Mouse (Mus musculus) MEL (cell line): ENCODE results near the gene Tbc1d10c.

ENCODE experiments used
- CTCF ChIP-seq, 3 experiments: IDR thresholded peaks in 2 of 3; conservative IDR thresholded peaks in 1 of 3; 2 replicates each; pipeline ENCODE4 v1.5.1; 2011 to 2012; ENCODE audit warnings: low read length in 3 of 3, low read depth in 2 of 3, mild to moderate bottlenecking in 2 of 3, improper control_type of control experiment in 1 of 3, inconsistent platforms in 1 of 3, mixed read lengths in 1 of 3, moderate library complexity in 1 of 3; ENCODE audit not compliant: control insufficient read depth in 1 of 3, insufficient read depth in 1 of 3, poor library complexity in 1 of 3, severe bottlenecking in 1 of 3
- E2F4 ChIP-seq: IDR thresholded peaks from 2 replicates; pipeline ENCODE4 v1.6.1; 2011; ENCODE audit warnings: low read depth, low read length, improper control_type of control experiment, borderline replicate concordance
- EP300 ChIP-seq, 2 experiments: IDR thresholded peaks; 2 replicates each; pipeline ENCODE4 v1.6.1; 2011; ENCODE audit warnings: improper control_type of control experiment in 2 of 2, low read length in 2 of 2, low read depth in 1 of 2, mild to moderate bottlenecking in 1 of 2
- ETS1 ChIP-seq: IDR thresholded peaks from 2 replicates; pipeline ENCODE4 v1.6.1; 2012; ENCODE audit warnings: low read depth, mild to moderate bottlenecking, inconsistent platforms, low read length, improper control_type of control experiment, moderate library complexity
- JUND ChIP-seq: IDR thresholded peaks from 2 replicates; pipeline ENCODE4 v1.6.1; 2011; ENCODE audit warnings: low read depth, mild to moderate bottlenecking, improper control_type of control experiment, low read length
- MAFK ChIP-seq: IDR thresholded peaks from 2 replicates; pipeline ENCODE4 v1.6.1; 2011; ENCODE audit warnings: low read depth, mild to moderate bottlenecking, low read length, improper control_type of control experiment, borderline replicate concordance
- TAL1 ChIP-seq: IDR thresholded peaks from 2 replicates; pipeline ENCODE4 v1.6.1; 2012; ENCODE audit warnings: mild to moderate bottlenecking, inconsistent platforms, low read length, moderate library complexity, mixed read lengths
- USF1 ChIP-seq: IDR thresholded peaks from 2 replicates; pipeline ENCODE4 v1.6.1; 2014; ENCODE audit warnings: low read depth, mild to moderate bottlenecking, inconsistent platforms, low read length, improper control_type of control experiment, moderate library complexity

GRCm38 (mm10) chr19:4151488-4151860 lies 39.6 kb downstream of the Tbc1d10c start:
- TF ChIP-seq CTCF (IDR thresholded peaks at IDR 0.05 in 2 of 3, conservative IDR thresholded peaks at IDR 0.05 in 1 of 3; ENCODE audit: control insufficient read depth in 1 of 3, insufficient read depth in 1 of 3, low read depth in 2 of 3, low read length in 3 of 3, poor library complexity in 1 of 3, severe bottlenecking in 1 of 3) (no peak), JUND (no peak), USF1 (no peak), EP300 (IDR thresholded peaks at IDR 0.05; ENCODE audit: low read depth in 1 of 2, low read length in 2 of 2) (no peak), TAL1 (no peak), E2F4 (no peak), MAFK (no peak), ETS1 (no peak)
